Mouse (Mus musculus): ENCODE results near the gene Tjap1. TPM values are rescaled to one million over a fixed set of nuclear protein-coding genes. Genes with fewer than 3 reads are reported as not detected.

The Tjap1 gene
- polyA plus RNA-seq, 1 experiment, result 12.7 TPM

- H3K4me3 ChIP-seq (replicated peaks), result no peak overlapping the region
- H3K27me3 ChIP-seq (ENCODE audit: control insufficient read depth), result no peaks in the 10 kb centered on the region
- no peak for TF ChIP-seq GATA1 (IDR thresholded peaks at IDR 0.05; ENCODE audit: low read length)
- no peak for TF ChIP-seq TAL1 (IDR thresholded peaks at IDR 0.05; ENCODE audit: low read length)
- H3K9me3 ChIP-seq (ENCODE audit: control insufficient read depth, low read length), result no peaks in the 10 kb centered on the region
- H3K36me3 ChIP-seq (ENCODE audit: control insufficient read depth), result peaks cover 9% of the 10 kb centered on the region
- H3K4me1 ChIP-seq (ENCODE audit: control insufficient read depth), result no peaks in the 10 kb centered on the region
These were observed 27.7 kb upstream of the Tjap1 start for GRCm38 (mm10) chr17:46310515-46310914.

GRCm38 (mm10) chr17:46309835-46310234, 27.0 kb upstream of the Tjap1 start:
- Histone ChIP-seq H3K27me3 (ENCODE audit: control insufficient read depth) (no peaks in the 10 kb centered on the region), H3K4me3 (replicated peaks) (no peak overlapping the region), H3K9me3 (ENCODE audit: control insufficient read depth, low read length) (no peaks in the 10 kb centered on the region), H3K4me1 (ENCODE audit: control insufficient read depth) (no peaks in the 10 kb centered on the region), H3K36me3 (ENCODE audit: control insufficient read depth) (peaks cover 13% of the 10 kb centered on the region)
- no peak for TF ChIP-seq GATA1 (IDR thresholded peaks at IDR 0.05; ENCODE audit: low read length)
- no peak for TF ChIP-seq TAL1 (IDR thresholded peaks at IDR 0.05; ENCODE audit: low read length)

GRCm38 (mm10) chr17:46306956-46307355, 24.1 kb upstream of the Tjap1 start:
- Histone ChIP-seq H3K27me3 (ENCODE audit: control insufficient read depth) (no peaks in the 10 kb centered on the region), H3K4me1 (ENCODE audit: control insufficient read depth) (no peaks in the 10 kb centered on the region), H3K4me3 (replicated peaks) (no peak overlapping the region), H3K36me3 (ENCODE audit: control insufficient read depth) (peaks cover 14% of the 10 kb centered on the region), H3K9me3 (ENCODE audit: control insufficient read depth, low read length) (no peaks in the 10 kb centered on the region)
- no peak for TF ChIP-seq TAL1 (IDR thresholded peaks at IDR 0.05; ENCODE audit: low read length)
- TF ChIP-seq GATA1 (IDR thresholded peaks at IDR 0.05; ENCODE audit: low read length), result no peak

GRCm38 (mm10) chr17:46304184-46304583, 21.4 kb upstream of the Tjap1 start:
- Histone ChIP-seq H3K36me3 (ENCODE audit: control insufficient read depth) (peaks cover 9% of the 10 kb centered on the region), H3K9me3 (ENCODE audit: control insufficient read depth, low read length) (no peaks in the 10 kb centered on the region), H3K27me3 (ENCODE audit: control insufficient read depth) (peaks cover 13% of the 10 kb centered on the region), H3K4me3 (replicated peaks) (no peak overlapping the region), H3K4me1 (ENCODE audit: control insufficient read depth) (no peaks in the 10 kb centered on the region)
- TF ChIP-seq TAL1 (IDR thresholded peaks at IDR 0.05; ENCODE audit: low read length) (no peak), GATA1 (IDR thresholded peaks at IDR 0.05; ENCODE audit: low read length) (no peak)

- TF ChIP-seq TAL1 (IDR thresholded peaks at IDR 0.05; ENCODE audit: low read length) (no peak), GATA1 (IDR thresholded peaks at IDR 0.05; ENCODE audit: low read length) (no peak)
- H3K4me1 ChIP-seq (ENCODE audit: control insufficient read depth), result peaks cover 10% of the 10 kb centered on the region
- no peak overlapping the region for H3K4me3 ChIP-seq (replicated peaks)
These were observed 19.1 kb upstream of the Tjap1 start for GRCm38 (mm10) chr17:46301892-46302291.

GRCm38 (mm10) chr17:46298220-46298913, 15.5 kb upstream of the Tjap1 start:
- Histone ChIP-seq H3K9me3 (ENCODE audit: control insufficient read depth, low read length) (peaks cover 7% of the 10 kb centered on the region; the same call in 1 of the 2 replicates), H3K4me1 (ENCODE audit: control insufficient read depth) (peaks cover 10% of the 10 kb centered on the region), H3K36me3 (ENCODE audit: control insufficient read depth) (peaks cover 1% of the 10 kb centered on the region), H3K4me3 (replicated peaks) (peak overlapping the region; percentile 14), H3K27me3 (ENCODE audit: control insufficient read depth) (peaks cover 67% of the 10 kb centered on the region)
- no peak for TF ChIP-seq TAL1 (IDR thresholded peaks at IDR 0.05; ENCODE audit: low read length)

More at GRCm38 (mm10) chr17:46301892-46302291, 19.1 kb upstream of the Tjap1 start:
- peaks cover 36% of the 10 kb centered on the region for H3K27me3 ChIP-seq (ENCODE audit: control insufficient read depth)
- peaks cover 3% of the 10 kb centered on the region; the same call in 1 of the 2 replicates for H3K9me3 ChIP-seq (ENCODE audit: control insufficient read depth, low read length)
- H3K36me3 ChIP-seq (ENCODE audit: control insufficient read depth), result peaks cover 9% of the 10 kb centered on the region

GRCm38 (mm10) chr17:46297364-46298219, 14.8 kb upstream of the Tjap1 start, which contains the start of gene Dlk2:
Gene Dlk2 (plus strand): TSS chr17:46297421.
- peaks cover 10% of the 10 kb centered on the region for H3K4me1 ChIP-seq (ENCODE audit: control insufficient read depth)
- H3K9me3 ChIP-seq (ENCODE audit: control insufficient read depth, low read length), result peaks cover 7% of the 10 kb centered on the region; the same call in 1 of the 2 replicates
- H3K4me3 ChIP-seq (replicated peaks), result peak within 1 kb of the TSS; percentile 14
- peaks cover 69% of the 10 kb centered on the region for H3K27me3 ChIP-seq (ENCODE audit: control insufficient read depth)
- no peaks in the 10 kb centered on the region for H3K36me3 ChIP-seq (ENCODE audit: control insufficient read depth)
- TF ChIP-seq TAL1 (IDR thresholded peaks at IDR 0.05; ENCODE audit: low read length) (no peak), GATA1 (IDR thresholded peaks at IDR 0.05; ENCODE audit: low read length) (no peak)

- H3K9me3 ChIP-seq (ENCODE audit: control insufficient read depth, low read length), result peaks cover 7% of the 10 kb centered on the region; the same call in 1 of the 2 replicates
- TF ChIP-seq TAL1 (IDR thresholded peaks at IDR 0.05; ENCODE audit: low read length) (no peak), GATA1 (IDR thresholded peaks at IDR 0.05; ENCODE audit: low read length) (no peak)
- H3K4me3 ChIP-seq (replicated peaks), result no peak overlapping the region
- no peaks in the 10 kb centered on the region for H3K36me3 ChIP-seq (ENCODE audit: control insufficient read depth)
- peaks cover 74% of the 10 kb centered on the region for H3K27me3 ChIP-seq (ENCODE audit: control insufficient read depth)
- H3K4me1 ChIP-seq (ENCODE audit: control insufficient read depth), result peaks cover 10% of the 10 kb centered on the region
These were observed 14.2 kb upstream of the Tjap1 start for GRCm38 (mm10) chr17:46297028-46297363.

- Histone ChIP-seq H3K4me3 (replicated peaks) (no peak overlapping the region), H3K27me3 (ENCODE audit: control insufficient read depth) (peaks cover 75% of the 10 kb centered on the region), H3K36me3 (ENCODE audit: control insufficient read depth) (no peaks in the 10 kb centered on the region), H3K4me1 (ENCODE audit: control insufficient read depth) (peaks cover 10% of the 10 kb centered on the region), H3K9me3 (ENCODE audit: control insufficient read depth, low read length) (peaks cover 7% of the 10 kb centered on the region; the same call in 1 of the 2 replicates)
- TF ChIP-seq TAL1 (IDR thresholded peaks at IDR 0.05; ENCODE audit: low read length), result no peak
- no peak for TF ChIP-seq GATA1 (IDR thresholded peaks at IDR 0.05; ENCODE audit: low read length)
These were observed 13.8 kb upstream of the Tjap1 start for GRCm38 (mm10) chr17:46296601-46297000.
